Mouse (Mus musculus) hindbrain, embryonic 14.5 days (tissue): ENCODE data around the gene Suclg2. TPM values are rescaled to one million over a fixed set of nuclear protein-coding genes. Genes with fewer than 3 reads are reported as not detected.

Source experiments
- ATAC-seq: fragments of 200-750 bp; cut with Nextera tagmentation; 2 replicates; pipeline ENCODE4 v1.8.0; 2017; ENCODE audit warnings: moderate number of reproducible peaks, mild to moderate bottlenecking, moderate TSS enrichment, moderate library complexity; ENCODE audit not compliant: low FRiP score
- DNase-seq: peaks from one replicate; pipeline ENCODE4 v3.0.0-alpha.2; 2015; ENCODE audit warnings: low spot score
- H3K27ac ChIP-seq: fragments of 300-500 bp; sonication (generic); 2 replicates; pipeline ENCODE4 v1.5.1; 2014; ENCODE audit warnings: mild to moderate bottlenecking, moderate library complexity
- H3K27me3 ChIP-seq: fragments of 300-500 bp; sonication (generic); 2 replicates; pipeline ENCODE4 v1.6.1; 2014; ENCODE audit warnings: mild to moderate bottlenecking, low read length, mixed read lengths; ENCODE audit not compliant: control insufficient read depth, insufficient read depth
- H3K36me3 ChIP-seq: fragments of 300-500 bp; sonication (generic); replicated peaks from 2 replicates; pipeline ENCODE4 v1.6.1; 2014; ENCODE audit not compliant: control insufficient read depth, insufficient read depth
- H3K4me1 ChIP-seq: fragments of 300-500 bp; sonication (generic); replicated peaks from 2 replicates; pipeline ENCODE4 v1.6.1; 2014; ENCODE audit warnings: antibody characterized with exemption, low read length, mixed read lengths; ENCODE audit not compliant: control insufficient read depth, insufficient read depth
- H3K4me2 ChIP-seq: fragments of 300-500 bp; sonication (generic); replicated peaks from 2 replicates; pipeline ENCODE4 v1.6.1; 2014; ENCODE audit warnings: mild to moderate bottlenecking, moderate library complexity
- H3K4me3 ChIP-seq: fragments of 300-500 bp; sonication (generic); replicated peaks from 2 replicates; pipeline ENCODE4 v1.5.1; 2014; ENCODE audit warnings: mild to moderate bottlenecking, low read length
- H3K9ac ChIP-seq: fragments of 300-500 bp; sonication (generic); 2 replicates; pipeline ENCODE4 v1.6.1; 2014
- H3K9me3 ChIP-seq: fragments of 300-500 bp; sonication (generic); 2 replicates; pipeline ENCODE4 v1.6.1; 2016; ENCODE audit warnings: low read length; ENCODE audit not compliant: control insufficient read depth
- WGBS: fragments of 180-500 bp; shearing (Covaris S2); extraction: QIAGEN DNeasy Blood & Tissue Kit; methylation state at CpG from one replicate; pipeline ENCODE4 v1.1.7; 2014; 5-methylcytosine and 5-hydroxymethylcytosine counted together
- polyA plus RNA-seq: library from polyadenylated mRNA; unstranded; fragments of >200 nt; fragmentation: Nextera tagmentation; extraction: Ambion mirVana; gene quantifications from 2 replicates; pipeline ENCODE4 v1.2.1, GENCODE M21; 2014

Suclg2 gene
- polyA plus RNA-seq, 1 experiment from 2014 or later = 17.0 TPM

DNA sequence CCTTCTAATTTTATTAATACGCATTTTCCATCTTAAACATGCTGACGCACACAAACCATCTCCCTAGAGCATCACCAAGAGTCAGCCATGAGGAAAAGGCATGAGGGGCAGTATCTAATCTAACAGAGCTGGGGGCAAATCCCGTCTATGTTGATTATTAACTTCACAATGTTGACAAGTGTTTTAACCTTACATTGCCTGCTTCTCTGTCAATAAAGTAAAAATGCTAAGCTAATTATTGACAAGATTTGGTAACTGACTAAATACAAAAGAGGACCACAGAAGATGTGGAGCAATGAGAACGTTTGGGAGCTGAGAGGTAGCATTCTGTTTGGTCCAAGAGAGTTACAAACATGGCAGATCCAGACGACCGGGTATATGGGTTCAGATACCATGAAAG is 65.8 kb downstream of the Suclg2 start:
- Histone ChIP-seq H3K4me3 (no peak overlapping the region), H3K9ac (no peak overlapping the region), H3K36me3 (no peaks in the 10 kb centered on the region), H3K27ac (no peak overlapping the region), H3K4me2 (no peak overlapping the region), H3K9me3 (no peaks in the 10 kb centered on the region), H3K4me1 (peaks cover 8% of the 10 kb centered on the region), H3K27me3 (no peaks in the 10 kb centered on the region)
- 82% methylated on average over 6 of the region's 6 CpGs for WGBS
- no peak for DNase-seq
- no peak for ATAC-seq

DNA sequence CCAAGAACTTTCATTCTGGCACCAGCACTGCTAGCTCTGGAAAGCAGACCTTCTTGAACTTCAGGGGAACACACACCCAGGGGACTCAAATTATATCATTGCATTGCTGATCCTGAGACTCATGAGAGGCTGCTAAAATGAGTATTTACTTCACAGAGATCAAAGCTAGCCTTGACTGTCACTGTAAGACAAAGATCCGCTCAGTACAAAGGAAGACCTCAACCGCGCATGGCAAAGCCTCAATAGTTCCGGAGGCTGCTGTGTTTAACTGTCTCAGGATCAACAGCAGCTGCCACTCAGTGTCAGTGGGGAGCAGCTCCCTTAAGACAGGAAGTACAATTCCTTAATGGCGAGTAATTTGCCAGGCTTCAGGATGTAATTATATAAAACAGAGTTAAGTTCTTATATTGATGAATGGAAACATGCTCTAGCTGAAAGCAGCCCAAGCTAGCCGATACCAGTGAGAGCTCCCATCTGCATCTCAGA is 67.2 kb downstream of the Suclg2 start:
- WGBS = 7% methylated on average over 6 of the region's 6 CpGs
- Histone ChIP-seq H3K27me3 (no peaks in the 10 kb centered on the region), H3K4me2 (peak overlapping the region; percentile 27), H3K9ac (no peak overlapping the region), H3K4me1 (peaks cover 8% of the 10 kb centered on the region), H3K36me3 (no peaks in the 10 kb centered on the region), H3K9me3 (no peaks in the 10 kb centered on the region), H3K4me3 (no peak overlapping the region), H3K27ac (no peak overlapping the region)
- ATAC-seq = no peak
- no peak for DNase-seq

DNA sequence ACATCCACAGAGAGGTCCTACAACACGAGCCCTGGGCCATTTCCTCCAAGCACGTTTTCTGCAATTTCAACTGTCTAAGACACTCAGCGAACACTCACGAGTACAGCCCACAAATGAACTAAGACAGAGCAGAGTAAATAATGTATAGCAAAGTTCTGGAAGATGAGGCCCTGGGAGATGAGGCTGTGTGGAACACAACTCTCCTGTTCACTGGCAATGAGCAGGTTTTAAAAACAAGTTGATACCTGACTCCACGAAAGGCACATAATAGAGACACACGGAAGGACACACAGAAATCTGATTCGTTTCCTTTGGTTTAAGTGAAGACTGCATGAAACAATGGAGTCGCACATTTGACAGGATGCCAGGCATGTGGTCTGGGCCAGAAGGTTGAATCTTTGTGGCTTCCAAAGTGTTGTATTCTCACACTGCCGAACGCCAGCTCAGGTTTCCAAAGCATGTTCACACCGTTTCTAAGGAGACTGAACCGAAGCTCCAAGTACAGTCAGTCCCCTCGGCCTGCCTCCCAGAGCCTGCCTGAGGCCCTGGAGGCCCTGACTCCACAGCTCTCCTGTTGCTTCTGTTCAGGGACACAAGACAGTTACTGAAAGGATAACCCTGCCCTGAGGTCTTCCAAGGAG is 68.4 kb downstream of the Suclg2 start:
- Histone ChIP-seq H3K4me3 (no peak overlapping the region), H3K36me3 (no peaks in the 10 kb centered on the region), H3K27me3 (no peaks in the 10 kb centered on the region), H3K27ac (no peak overlapping the region), H3K9me3 (no peaks in the 10 kb centered on the region), H3K4me1 (peaks cover 8% of the 10 kb centered on the region), H3K9ac (no peak overlapping the region), H3K4me2 (no peak overlapping the region)
- WGBS = 45% methylated on average over 13 of the region's 13 CpGs
- ATAC-seq = no peak
- no peak for DNase-seq

DNA sequence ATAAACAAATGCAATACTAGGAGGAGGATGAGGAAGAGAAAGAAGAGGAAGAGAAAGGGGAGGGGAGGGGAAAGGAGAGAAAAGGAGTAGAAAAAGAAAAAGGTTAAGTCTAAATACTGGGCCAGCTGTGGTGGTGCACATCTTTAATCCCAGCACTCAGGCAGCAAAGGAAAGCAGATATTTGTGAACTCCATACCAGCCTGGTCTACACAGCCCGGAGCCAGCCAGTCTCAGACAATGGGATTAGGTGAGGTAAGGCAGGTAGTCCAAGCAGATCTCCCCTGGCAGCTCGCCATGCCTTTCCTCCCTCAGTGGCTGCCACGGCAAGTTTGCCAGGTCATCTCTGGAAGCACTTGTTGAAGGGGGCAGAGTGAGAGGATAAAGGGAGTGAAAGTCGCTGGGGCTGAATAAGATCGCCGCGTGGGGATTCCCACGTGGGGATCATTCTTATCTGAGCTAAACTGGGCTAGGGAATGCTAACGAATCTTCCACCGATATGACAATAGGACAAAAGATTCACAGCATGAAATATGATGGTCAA is 69.4 kb downstream of the Suclg2 start:
- Histone ChIP-seq H3K9me3 (no peaks in the 10 kb centered on the region), H3K4me1 (peaks cover 8% of the 10 kb centered on the region), H3K27ac (no peak overlapping the region), H3K9ac (no peak overlapping the region), H3K27me3 (no peaks in the 10 kb centered on the region), H3K4me2 (no peak overlapping the region), H3K4me3 (no peak overlapping the region), H3K36me3 (no peaks in the 10 kb centered on the region)
- no peak for DNase-seq
- ATAC-seq = no peak
- WGBS = 62% methylated on average over 10 of the region's 10 CpGs

DNA sequence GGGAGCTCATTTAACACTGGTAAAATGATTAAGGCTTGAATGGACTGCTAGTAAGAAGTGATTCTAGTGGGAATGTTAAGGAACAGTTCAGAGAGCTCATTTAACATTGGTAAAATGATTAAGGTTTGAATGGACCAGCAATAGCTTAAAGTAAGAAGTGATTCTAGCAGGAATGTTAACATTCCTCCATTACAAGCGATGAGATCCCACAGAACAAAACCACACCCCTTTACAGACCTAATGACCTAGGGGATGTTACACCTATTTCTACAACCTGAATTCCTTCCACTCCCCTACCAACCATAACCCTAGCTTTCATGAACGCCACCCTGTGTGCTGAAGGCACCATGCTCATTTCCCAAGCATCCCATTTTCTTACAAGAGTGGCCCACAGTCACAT is 81.2 kb downstream of the Suclg2 start:
- Histone ChIP-seq H3K9me3 (no peaks in the 10 kb centered on the region), H3K27me3 (no peaks in the 10 kb centered on the region), H3K36me3 (no peaks in the 10 kb centered on the region), H3K9ac (no peak overlapping the region), H3K4me3 (no peak overlapping the region), H3K4me2 (no peak overlapping the region), H3K27ac (no peak overlapping the region), H3K4me1 (no peaks in the 10 kb centered on the region)
- ATAC-seq = no peak
- 94% methylated on average over 2 of the region's 2 CpGs for WGBS
- no peak for DNase-seq

DNA sequence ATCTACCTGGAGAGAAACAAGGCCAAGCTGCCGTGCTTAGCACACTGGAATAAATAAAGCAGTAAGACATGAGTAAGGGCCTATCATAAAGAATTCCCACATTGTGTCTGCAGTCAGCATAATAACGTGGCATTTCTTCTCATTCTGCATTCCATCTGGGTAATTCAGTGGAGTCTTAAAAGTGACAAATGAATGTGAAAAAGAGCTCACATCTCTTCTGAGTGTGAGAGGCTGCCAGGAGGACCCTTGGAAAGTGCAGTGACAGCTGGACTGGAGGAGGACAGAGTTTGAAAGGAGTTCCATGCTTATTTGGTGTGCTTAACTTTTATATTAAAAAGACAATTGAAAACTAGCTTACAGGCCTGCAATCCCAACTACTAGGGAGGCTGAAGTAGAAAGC is 83.2 kb downstream of the Suclg2 start:
- H3K27ac ChIP-seq = no peak overlapping the region
- 54% methylated on average over 2 of the region's 2 CpGs for WGBS
- ATAC-seq = no peak

DNA sequence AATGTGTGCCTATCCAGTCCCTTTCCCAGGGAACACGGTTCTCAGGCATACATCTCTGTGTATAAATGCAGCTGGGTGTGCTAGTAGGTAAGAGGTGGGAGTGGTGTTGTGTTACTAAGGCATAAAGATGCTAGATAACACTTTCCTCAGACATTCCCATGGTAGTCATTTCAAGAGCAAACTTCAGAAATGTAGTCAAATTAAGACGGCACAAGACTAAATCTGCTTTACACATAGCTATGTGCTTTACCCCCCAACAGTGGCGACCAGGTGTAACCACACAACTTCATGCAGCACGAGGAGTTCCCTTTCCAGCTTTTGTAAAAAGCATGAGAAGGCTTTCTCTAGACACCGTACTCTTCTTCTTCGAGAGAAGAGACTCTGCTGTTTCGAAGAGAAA is 89.5 kb downstream of the Suclg2 start:
- H3K9ac ChIP-seq = no peak overlapping the region
- no peaks in the 10 kb centered on the region for H3K4me1 ChIP-seq
- H3K9me3 ChIP-seq = no peaks in the 10 kb centered on the region
- ATAC-seq = no peak
- no peaks in the 10 kb centered on the region for H3K36me3 ChIP-seq
- no peak for DNase-seq
- H3K4me3 ChIP-seq = no peak overlapping the region
- H3K4me2 ChIP-seq = no peak overlapping the region
- no peaks in the 10 kb centered on the region for H3K27me3 ChIP-seq
- H3K27ac ChIP-seq = no peak overlapping the region
- 95% methylated on average over 7 of the region's 7 CpGs for WGBS

More for the DNA sequence above, 83.2 kb downstream of the Suclg2 start:
- Histone ChIP-seq H3K36me3 (no peaks in the 10 kb centered on the region), H3K4me2 (no peak overlapping the region), H3K4me1 (no peaks in the 10 kb centered on the region), H3K9me3 (no peaks in the 10 kb centered on the region), H3K4me3 (no peak overlapping the region), H3K9ac (no peak overlapping the region), H3K27me3 (no peaks in the 10 kb centered on the region)
- no peak for DNase-seq

DNA sequence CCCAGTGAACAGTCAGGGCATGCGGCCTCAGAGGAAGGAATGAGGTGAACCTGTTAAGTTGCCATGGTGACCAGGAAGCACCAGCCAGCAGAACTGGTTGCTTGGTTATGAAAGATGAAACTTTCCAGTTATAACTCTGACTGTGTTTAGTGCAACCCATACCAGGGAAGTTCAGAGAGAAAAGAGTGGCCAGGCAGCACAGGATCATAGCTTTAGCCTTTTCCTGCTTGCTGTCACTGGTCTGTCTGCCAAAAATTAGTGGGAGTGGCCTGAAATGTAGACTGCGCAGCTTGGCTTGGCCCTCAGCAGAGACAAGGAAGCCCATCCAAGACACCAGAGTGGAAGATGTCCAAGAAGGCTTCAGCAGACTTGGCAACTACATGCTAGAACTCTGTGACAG is 96.8 kb downstream of the Suclg2 start:
- Histone ChIP-seq H3K4me2 (no peak overlapping the region), H3K4me1 (peaks cover 5% of the 10 kb centered on the region; the same call in 1 of the 2 replicates), H3K27me3 (no peaks in the 10 kb centered on the region), H3K9ac (no peak overlapping the region), H3K27ac (no peak overlapping the region), H3K4me3 (no peak overlapping the region), H3K36me3 (no peaks in the 10 kb centered on the region), H3K9me3 (no peaks in the 10 kb centered on the region)
- ATAC-seq = no peak
- WGBS = 68% methylated on average over 2 of the region's 2 CpGs
- DNase-seq = no peak

DNA sequence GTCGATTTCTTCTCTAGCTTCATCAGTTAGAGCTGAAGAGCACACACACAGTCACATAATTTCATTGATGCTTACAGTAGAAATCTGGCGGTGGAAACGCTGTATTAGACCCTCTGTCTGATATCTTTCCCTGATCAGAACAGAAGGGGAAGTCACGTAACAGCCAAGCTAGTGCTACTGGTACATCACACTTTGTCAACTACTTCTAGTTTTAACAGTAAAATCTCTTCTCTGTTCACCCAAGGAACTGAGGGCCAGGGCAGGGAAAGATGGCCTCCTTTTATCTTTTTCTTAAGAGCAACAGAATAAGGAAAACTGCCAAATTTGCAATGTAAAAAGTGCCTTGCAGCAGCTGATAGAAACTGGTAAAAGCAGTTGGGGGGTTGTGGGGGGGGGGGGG is 97.8 kb downstream of the Suclg2 start:
- Histone ChIP-seq H3K27me3 (no peaks in the 10 kb centered on the region), H3K9ac (no peak overlapping the region), H3K4me1 (peaks cover 5% of the 10 kb centered on the region; the same call in 1 of the 2 replicates), H3K27ac (no peak overlapping the region), H3K4me3 (no peak overlapping the region), H3K9me3 (no peaks in the 10 kb centered on the region), H3K36me3 (no peaks in the 10 kb centered on the region), H3K4me2 (no peak overlapping the region)
- no peak for DNase-seq
- 87% methylated on average over 4 of the region's 4 CpGs for WGBS
- ATAC-seq = no peak

DNA sequence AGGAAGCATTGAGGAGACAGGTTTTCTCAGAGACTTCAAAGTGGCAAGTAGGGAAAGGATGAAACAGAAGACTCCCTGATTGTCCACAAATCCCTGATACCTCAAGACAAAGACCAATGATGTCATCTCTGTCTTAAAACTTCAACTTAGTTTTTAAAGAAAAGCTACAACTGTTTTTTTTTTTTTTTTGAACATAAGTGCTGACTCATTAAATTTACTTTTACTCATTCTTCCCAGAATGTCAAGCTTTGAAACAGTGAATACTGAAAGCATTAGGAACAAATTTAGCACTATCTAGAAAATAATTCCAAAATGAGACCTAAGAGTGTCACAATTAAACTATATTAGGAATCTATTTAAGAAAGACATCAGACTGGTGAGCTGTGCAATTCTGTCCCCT is 98.8 kb downstream of the Suclg2 start:
- ATAC-seq (no peak), DNase-seq (no peak)
- H3K27ac ChIP-seq = no peak overlapping the region
- H3K9me3 ChIP-seq = no peaks in the 10 kb centered on the region
- H3K36me3 ChIP-seq = no peaks in the 10 kb centered on the region
- no peak overlapping the region for H3K4me3 ChIP-seq
- no peaks in the 10 kb centered on the region for H3K27me3 ChIP-seq
- H3K4me1 ChIP-seq = peaks cover 5% of the 10 kb centered on the region; the same call in 1 of the 2 replicates
- H3K9ac ChIP-seq = no peak overlapping the region
- no peak overlapping the region for H3K4me2 ChIP-seq
